Mouse (Mus musculus) embryonic facial prominence, embryonic 15.5 days (tissue): Measurements from ENCODE around the gene Gm10840. TPM values are rescaled to one million over a fixed set of nuclear protein-coding genes. Genes with fewer than 3 reads are reported as not detected.

Experiments used
- ATAC-seq: fragments of 200-750 bp; cut with Nextera tagmentation; 2 replicates; pipeline ENCODE4 v1.8.0; 2017; ENCODE audit warnings: low read depth, moderate TSS enrichment; ENCODE audit not compliant: insufficient number of reproducible peaks, low FRiP score, low TSS enrichment
- H3K27ac ChIP-seq: fragments of 300-500 bp; sonication (generic); replicated peaks from 2 replicates; pipeline ENCODE4 v1.5.1; 2015; ENCODE audit warnings: mild to moderate bottlenecking, inconsistent platforms
- H3K27me3 ChIP-seq: fragments of 300-500 bp; sonication (generic); 2 replicates; pipeline ENCODE4 v1.6.1; 2015; ENCODE audit warnings: inconsistent platforms
- H3K36me3 ChIP-seq: fragments of 300-500 bp; sonication (generic); 2 replicates; pipeline ENCODE4 v1.6.1; 2015; ENCODE audit warnings: mild to moderate bottlenecking, inconsistent platforms
- H3K4me1 ChIP-seq: fragments of 300-500 bp; sonication (generic); 2 replicates; pipeline ENCODE4 v1.6.1; 2015; ENCODE audit warnings: inconsistent platforms
- H3K4me2 ChIP-seq: fragments of 300-500 bp; sonication (generic); replicated peaks from 2 replicates; pipeline ENCODE4 v1.6.1; 2015; ENCODE audit warnings: mild to moderate bottlenecking, inconsistent platforms
- H3K4me3 ChIP-seq: fragments of 300-500 bp; sonication (generic); replicated peaks from 2 replicates; pipeline ENCODE4 v1.5.1; 2015; ENCODE audit warnings: mild to moderate bottlenecking, inconsistent platforms
- H3K9ac ChIP-seq: fragments of 300-500 bp; sonication (generic); 2 replicates; pipeline ENCODE4 v1.6.1; 2015; ENCODE audit warnings: inconsistent platforms
- H3K9me3 ChIP-seq: fragments of 300-500 bp; sonication (generic); replicated peaks from 2 replicates; pipeline ENCODE4 v1.6.1; 2016; ENCODE audit warnings: inconsistent platforms
- WGBS: fragments of 180-500 bp; shearing (Covaris S2); methylation state at CpG from one replicate; pipeline ENCODE4 v1.1.7; 2015; 5-methylcytosine and 5-hydroxymethylcytosine counted together
- polyA plus RNA-seq: library from polyadenylated mRNA; unstranded; fragments of >200 nt; fragmentation: Nextera tagmentation; extraction: Ambion mirVana; gene quantifications from 2 replicates; pipeline ENCODE4 v1.2.1, GENCODE M21; 2015

The Gm10840 gene
- polyA plus RNA-seq, 1 experiment from 2014 or later: 0.71 TPM

- peak; percentile 80 for ATAC-seq
- H3K4me1 ChIP-seq: peaks cover 45% of the 10 kb centered on the region
- peaks cover 52% of the 10 kb centered on the region for H3K36me3 ChIP-seq
- H3K4me3 ChIP-seq: peak overlapping the region; percentile 80
- WGBS: under 1% methylated on average over 99 of the region's 106 CpGs
- peak overlapping the region; percentile 97 for H3K27ac ChIP-seq
- H3K9ac ChIP-seq: peak overlapping the region; percentile 97
- H3K9me3 ChIP-seq: no peaks in the 10 kb centered on the region
- no peaks in the 10 kb centered on the region for H3K27me3 ChIP-seq
- H3K4me2 ChIP-seq: peak overlapping the region; percentile 86
Measured at GRCm38 (mm10) chr11:106159921-106160840, 469 bp upstream of the Gm10840 start.

- Histone ChIP-seq H3K27me3 (no peaks in the 10 kb centered on the region), H3K4me2 (no peak overlapping the region), H3K4me3 (no peak overlapping the region), H3K27ac (no peak overlapping the region), H3K4me1 (peaks cover 35% of the 10 kb centered on the region), H3K36me3 (peaks cover 55% of the 10 kb centered on the region), H3K9ac (no peak overlapping the region), H3K9me3 (no peaks in the 10 kb centered on the region)
- no peak for ATAC-seq
- WGBS: 66% methylated on average over 2 of the region's 2 CpGs
Measured at GRCm38 (mm10) chr11:106162237-106162636, 1.6 kb downstream of the Gm10840 start.

- Histone ChIP-seq H3K9ac (no peak overlapping the region), H3K4me2 (no peak overlapping the region), H3K36me3 (peaks cover 54% of the 10 kb centered on the region), H3K27me3 (no peaks in the 10 kb centered on the region), H3K27ac (no peak overlapping the region), H3K4me1 (peaks cover 23% of the 10 kb centered on the region), H3K4me3 (no peak overlapping the region), H3K9me3 (no peaks in the 10 kb centered on the region)
- WGBS: 72% methylated on average over 4 of the region's 4 CpGs
- ATAC-seq: no peak
Measured at GRCm38 (mm10) chr11:106163546-106163945, 2.9 kb downstream of the Gm10840 start.

GRCm38 (mm10) chr11:106164601-106165180 lies 4.0 kb downstream of the Gm10840 start:
- H3K9ac ChIP-seq: no peak overlapping the region
- H3K36me3 ChIP-seq: peaks cover 56% of the 10 kb centered on the region
- no peak for ATAC-seq
- no peak overlapping the region for H3K4me3 ChIP-seq
- no peaks in the 10 kb centered on the region for H3K9me3 ChIP-seq
- 90% methylated on average over 16 of the region's 16 CpGs for WGBS
- peaks cover 12% of the 10 kb centered on the region for H3K4me1 ChIP-seq
- no peak overlapping the region for H3K27ac ChIP-seq
- H3K27me3 ChIP-seq: no peaks in the 10 kb centered on the region
- H3K4me2 ChIP-seq: no peak overlapping the region

- 66% methylated on average over 5 of the region's 5 CpGs for WGBS
Measured at GRCm38 (mm10) chr11:106167435-106167834, 6.8 kb downstream of the Gm10840 start.

GRCm38 (mm10) chr11:106170807-106171206 lies 10.2 kb downstream of the Gm10840 start:
- Histone ChIP-seq H3K4me1 (no peaks in the 10 kb centered on the region), H3K4me3 (no peak overlapping the region), H3K36me3 (peaks cover 50% of the 10 kb centered on the region), H3K27me3 (no peaks in the 10 kb centered on the region), H3K27ac (no peak overlapping the region), H3K9me3 (no peaks in the 10 kb centered on the region), H3K4me2 (no peak overlapping the region), H3K9ac (no peak overlapping the region)
- no peak for ATAC-seq
- WGBS: 74% methylated on average over 7 of the region's 7 CpGs

More at GRCm38 (mm10) chr11:106167435-106167834, 6.8 kb downstream of the Gm10840 start:
- H3K4me3 ChIP-seq: no peak overlapping the region
- no peaks in the 10 kb centered on the region for H3K27me3 ChIP-seq
- H3K9me3 ChIP-seq: no peaks in the 10 kb centered on the region
- no peaks in the 10 kb centered on the region for H3K4me1 ChIP-seq
- ATAC-seq: no peak
- H3K27ac ChIP-seq: peak overlapping the region; percentile 35
- H3K36me3 ChIP-seq: peaks cover 73% of the 10 kb centered on the region
- no peak overlapping the region for H3K4me2 ChIP-seq
- no peak overlapping the region for H3K9ac ChIP-seq

GRCm38 (mm10) chr11:106173228-106173627 lies 12.6 kb downstream of the Gm10840 start:
- Histone ChIP-seq H3K4me1 (0 out of 2 replicates have a peak, but pooled peaks cover 3% of the 10 kb centered on the region), H3K9ac (no peak overlapping the region), H3K27me3 (no peaks in the 10 kb centered on the region), H3K4me2 (no peak overlapping the region), H3K36me3 (peaks cover 27% of the 10 kb centered on the region), H3K4me3 (no peak overlapping the region), H3K9me3 (no peaks in the 10 kb centered on the region), H3K27ac (no peak overlapping the region)
- no peak for ATAC-seq
- WGBS: 92% methylated on average over 2 of the region's 2 CpGs

- Histone ChIP-seq H3K4me3 (no peak overlapping the region), H3K36me3 (peaks cover 22% of the 10 kb centered on the region), H3K9me3 (no peaks in the 10 kb centered on the region), H3K4me2 (no peak overlapping the region), H3K9ac (no peak overlapping the region), H3K27me3 (no peaks in the 10 kb centered on the region), H3K27ac (no peak overlapping the region), H3K4me1 (0 out of 2 replicates have a peak, but pooled peaks cover 9% of the 10 kb centered on the region)
- WGBS: 70% methylated on average over 5 of the region's 5 CpGs
- no peak for ATAC-seq
Measured at GRCm38 (mm10) chr11:106174372-106174771, 13.7 kb downstream of the Gm10840 start.

- ATAC-seq: no peak
- no peak overlapping the region for H3K4me2 ChIP-seq
- peaks cover 16% of the 10 kb centered on the region for H3K4me1 ChIP-seq
- H3K27me3 ChIP-seq: no peaks in the 10 kb centered on the region
- H3K27ac ChIP-seq: no peak overlapping the region
- peaks cover 17% of the 10 kb centered on the region for H3K36me3 ChIP-seq
- 55% methylated on average over 3 of the region's 3 CpGs for WGBS
- H3K4me3 ChIP-seq: no peak overlapping the region
- no peak overlapping the region for H3K9ac ChIP-seq
- no peaks in the 10 kb centered on the region for H3K9me3 ChIP-seq
Measured at GRCm38 (mm10) chr11:106175081-106175480, 14.4 kb downstream of the Gm10840 start.

- no peaks in the 10 kb centered on the region for H3K9me3 ChIP-seq
- peaks cover 18% of the 10 kb centered on the region for H3K4me1 ChIP-seq
- 88% methylated on average over 5 of the region's 5 CpGs for WGBS
- no peak overlapping the region for H3K4me2 ChIP-seq
- H3K27ac ChIP-seq: no peak overlapping the region
- H3K9ac ChIP-seq: no peak overlapping the region
- peaks cover 6% of the 10 kb centered on the region for H3K36me3 ChIP-seq
- H3K27me3 ChIP-seq: no peaks in the 10 kb centered on the region
- H3K4me3 ChIP-seq: no peak overlapping the region
- ATAC-seq: no peak
Measured at GRCm38 (mm10) chr11:106176372-106176771, 15.7 kb downstream of the Gm10840 start.

- WGBS: 49% methylated on average over 5 of the region's 5 CpGs
- peaks cover 18% of the 10 kb centered on the region for H3K4me1 ChIP-seq
- ATAC-seq: no peak
- H3K27ac ChIP-seq: no peak overlapping the region; the same call in 1 of the 2 replicates
- no peak overlapping the region for H3K9ac ChIP-seq
- no peaks in the 10 kb centered on the region for H3K27me3 ChIP-seq
- no peaks in the 10 kb centered on the region for H3K9me3 ChIP-seq
- H3K4me3 ChIP-seq: no peak overlapping the region
- H3K4me2 ChIP-seq: no peak overlapping the region
- H3K36me3 ChIP-seq: no peaks in the 10 kb centered on the region
Measured at GRCm38 (mm10) chr11:106178036-106178782, 17.6 kb downstream of the Gm10840 start.
